Mouse (Mus musculus) CD4-positive, CD25-positive, alpha-beta regulatory T cell, adult 4 months (primary cell): ENCODE measurements around the gene Dpf2. TPM values are rescaled to one million over a fixed set of nuclear protein-coding genes. Genes with fewer than 3 reads are reported as not detected.

ENCODE experiments used
- ATAC-seq: one replicate; pipeline ENCODE4 v1.8.0; 2017
- polyA plus RNA-seq, 2 experiments: library from polyadenylated mRNA; unstranded; fragments of 100-300 nt; shearing (Covaris generic); gene quantifications; one replicate each; pipeline ENCODE4 v1.2.1; 2017

Gene Dpf2
- polyA plus RNA-seq: 100 to 1,000 TPM; 214 to 296 TPM

DNA sequence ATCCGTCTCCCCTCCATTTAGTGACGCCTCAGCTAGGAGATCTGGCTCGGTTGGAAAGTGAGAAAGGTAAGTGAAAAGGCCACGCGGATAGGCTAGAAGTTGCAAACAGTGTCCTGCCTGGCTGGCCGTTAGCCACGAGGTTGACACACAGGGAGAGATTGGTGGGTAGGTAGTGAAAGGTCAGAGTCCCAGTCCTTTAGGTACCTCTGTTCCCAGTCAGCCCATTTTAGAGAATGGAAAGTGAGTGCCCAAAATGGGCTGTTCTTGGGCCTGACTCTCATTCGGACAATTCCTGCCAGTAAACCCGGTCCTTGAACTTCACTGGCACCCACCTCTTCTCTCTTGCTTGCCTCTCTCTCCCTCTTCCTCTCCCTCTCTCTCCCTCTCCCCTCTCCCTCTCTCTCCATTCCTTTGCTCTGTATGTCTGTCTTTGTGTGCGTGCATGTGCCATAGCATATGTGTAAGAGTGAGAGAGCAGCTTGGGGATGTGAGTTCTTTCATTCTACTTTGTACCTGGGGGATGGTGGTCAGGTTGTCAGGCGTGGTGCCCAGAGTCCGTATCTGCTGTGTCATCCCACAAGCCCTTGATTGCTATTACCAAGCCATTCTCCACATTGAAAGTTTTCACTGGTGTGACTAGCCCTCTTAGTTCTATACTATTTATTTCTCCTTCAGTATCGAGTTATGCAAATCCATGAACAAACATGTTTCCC lies at the start of gene Dpf2:
Gene Dpf2 (minus strand): TSS at position 4 of the 713 bp plus-strand sequence.
- no peak for ATAC-seq

GRCm38 (mm10) chr19:5957371-5957770 lies 44.6 kb upstream of the Dpf2 start:
- ATAC-seq: no peak

DNA sequence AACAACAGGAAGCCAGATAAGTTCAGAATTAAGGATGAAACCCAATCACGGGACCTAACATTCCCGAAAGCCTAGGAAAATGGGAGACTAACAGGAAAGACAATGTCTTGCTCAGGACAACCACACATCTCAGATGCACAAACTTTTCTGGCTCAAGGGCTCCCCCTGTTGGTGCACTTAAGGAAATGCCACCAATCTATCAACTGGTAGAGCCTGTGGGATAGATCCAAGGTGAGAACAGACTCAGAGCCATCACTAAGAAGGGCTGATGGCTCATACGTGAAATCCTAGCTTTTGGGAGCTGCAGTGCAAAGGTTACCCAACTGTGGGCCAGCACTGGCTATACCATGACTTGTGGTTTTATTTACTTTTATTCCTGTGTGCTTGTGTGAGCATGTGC lies 43.9 kb upstream of the Dpf2 start:
- no peak for ATAC-seq

GRCm38 (mm10) chr19:5955704-5956670 lies 43.2 kb upstream of the Dpf2 start:
- no peak for ATAC-seq

DNA sequence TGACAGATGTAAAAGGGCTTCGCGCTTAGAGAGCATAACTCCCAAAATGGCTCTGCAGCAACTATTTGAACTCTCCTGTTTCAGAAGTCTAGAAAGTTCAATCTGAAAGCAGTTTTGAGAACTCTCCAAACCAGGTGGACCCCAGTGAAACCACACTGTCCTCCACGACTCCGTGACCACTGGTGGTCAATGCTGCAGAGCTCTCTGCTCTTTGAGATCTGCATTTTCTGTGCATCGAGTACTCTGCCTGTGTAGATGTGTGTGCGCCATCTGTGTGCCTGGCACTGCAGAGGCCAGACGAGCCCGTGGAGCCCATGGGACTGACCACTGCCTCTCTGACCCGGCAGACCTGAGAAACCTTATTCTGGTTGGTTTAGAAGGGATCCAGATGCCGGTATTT lies 42.1 kb upstream of the Dpf2 start:
- ATAC-seq: no peak

DNA sequence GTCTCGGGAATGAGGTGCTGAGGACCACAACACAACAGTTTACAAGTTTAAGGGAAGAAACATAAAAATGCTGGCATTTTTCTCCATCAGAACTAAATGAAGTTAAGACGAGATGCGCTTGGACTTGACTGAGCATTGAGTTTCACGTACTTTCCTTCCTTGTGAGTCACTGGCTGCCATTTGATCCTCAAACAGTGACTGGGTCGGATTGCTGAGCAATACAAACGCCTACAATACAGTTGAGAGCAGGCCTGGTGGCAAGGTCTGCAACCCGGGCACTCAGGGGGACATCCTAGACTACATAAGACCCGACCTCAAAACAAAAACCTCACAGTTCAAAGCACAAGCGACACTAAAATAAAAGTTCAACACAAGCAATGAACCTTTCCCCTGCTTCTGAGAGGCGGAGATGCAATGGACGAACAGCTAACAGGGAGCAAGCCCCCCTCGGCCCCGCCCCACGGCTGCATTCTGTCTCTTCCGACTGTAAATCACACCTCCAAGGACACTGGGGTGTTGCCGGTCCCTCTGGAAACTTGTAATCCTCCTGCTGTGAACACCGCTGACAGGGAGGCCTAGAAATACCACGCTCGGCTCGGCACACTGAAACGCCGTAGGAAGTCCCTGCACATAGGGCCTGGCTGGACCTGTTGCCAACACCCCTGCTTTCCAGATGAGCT lies 41.4 kb upstream of the Dpf2 start:
- no peak for ATAC-seq

- no peak for ATAC-seq
Observed at GRCm38 (mm10) chr19:5953201-5953770, 40.5 kb upstream of the Dpf2 start.

DNA sequence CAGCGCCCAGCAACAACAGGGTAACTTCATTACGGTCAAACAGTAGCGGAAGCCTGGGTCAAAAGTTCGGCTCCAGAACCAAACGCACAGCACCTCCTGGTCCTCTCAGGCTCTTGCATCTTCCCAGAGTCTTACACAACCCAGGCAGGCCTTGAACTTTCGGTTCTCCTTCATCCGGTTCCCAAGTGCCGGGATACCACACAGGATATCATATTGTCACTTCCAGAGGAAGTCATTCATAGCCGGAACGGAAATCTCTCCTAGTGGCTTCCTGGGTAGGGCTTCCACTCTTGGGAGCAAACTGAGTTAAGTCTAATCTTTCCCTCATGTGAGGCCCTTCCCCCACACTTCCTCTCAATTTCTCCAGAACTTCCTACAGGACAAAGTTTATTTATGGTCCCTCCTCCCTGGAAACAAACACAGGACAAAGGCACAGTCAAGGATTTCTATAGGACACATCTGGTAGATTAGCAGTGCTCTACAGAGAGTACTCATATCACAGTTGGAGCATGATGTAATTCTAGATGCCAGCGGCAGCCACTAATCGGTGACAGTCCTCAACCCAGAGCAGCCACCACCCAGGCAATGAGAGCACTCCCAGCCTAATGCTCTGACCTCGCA lies 39.4 kb upstream of the Dpf2 start:
- ATAC-seq: no peak

GRCm38 (mm10) chr19:5951631-5952030 lies 38.8 kb upstream of the Dpf2 start:
- no peak for ATAC-seq

- ATAC-seq: no peak
Observed at GRCm38 (mm10) chr19:5950218-5950617, 37.4 kb upstream of the Dpf2 start.

- no peak for ATAC-seq
Observed at GRCm38 (mm10) chr19:5945891-5946290, 33.1 kb upstream of the Dpf2 start.

GRCm38 (mm10) chr19:5945027-5945426 lies 32.2 kb upstream of the Dpf2 start:
- ATAC-seq: no peak

DNA sequence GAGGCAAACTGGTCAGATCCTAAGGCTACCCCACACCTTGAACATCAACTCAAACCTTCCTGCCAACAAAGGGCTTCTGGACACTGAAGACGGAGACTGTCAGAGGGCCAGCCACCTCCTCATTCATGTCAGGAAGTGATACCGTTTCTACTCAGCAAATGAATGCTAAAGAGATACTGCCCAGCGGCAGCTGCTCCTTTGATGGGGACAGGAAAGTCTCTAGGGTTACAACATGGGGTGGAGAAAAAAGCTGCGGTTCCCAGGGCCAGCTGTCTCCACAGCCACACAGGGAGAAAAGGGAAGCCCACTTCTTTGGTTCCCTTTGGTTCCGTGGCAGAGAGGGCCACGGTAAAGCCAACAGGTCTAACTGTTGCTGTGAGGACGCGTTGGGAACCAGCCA lies 31.3 kb upstream of the Dpf2 start:
- no peak for ATAC-seq

DNA sequence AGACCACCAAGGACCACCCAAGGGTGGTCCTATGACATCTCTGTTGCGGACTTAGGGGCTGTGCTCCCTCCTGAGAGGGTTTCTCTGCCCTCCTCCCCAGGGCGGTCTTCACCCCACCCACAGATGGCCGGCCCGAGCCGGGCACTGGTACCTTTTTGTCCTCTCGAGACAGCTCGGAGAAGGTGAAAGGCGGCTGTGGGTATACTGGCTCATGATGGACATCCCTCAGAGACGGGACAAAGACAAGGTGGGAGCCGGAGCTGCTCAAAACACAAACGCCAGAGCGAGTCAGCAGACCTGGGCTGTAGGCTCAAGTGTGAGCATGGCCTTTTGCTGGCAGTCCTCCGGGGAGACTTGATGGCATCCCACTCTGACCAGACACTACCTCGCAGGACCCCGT lies 30.6 kb upstream of the Dpf2 start:
- no peak for ATAC-seq

DNA sequence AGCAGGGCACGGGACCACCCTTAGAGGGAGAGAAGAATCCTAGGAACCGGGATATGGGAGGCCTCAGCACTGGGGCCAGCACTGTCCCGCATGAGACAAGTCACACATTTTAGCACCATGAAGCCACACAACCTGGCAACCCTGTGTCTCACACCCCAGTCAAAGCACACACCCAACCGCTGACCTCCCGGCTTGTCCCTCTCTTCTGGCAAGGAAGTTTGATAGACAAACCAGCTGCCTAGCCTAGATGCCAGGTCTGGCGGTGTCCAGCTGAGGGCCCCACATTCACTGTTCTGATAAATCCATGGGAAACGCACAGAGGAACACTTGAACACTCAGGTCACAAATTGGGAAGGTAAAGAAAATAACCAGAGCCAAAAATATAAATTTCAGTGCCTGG lies 29.8 kb upstream of the Dpf2 start:
- no peak for ATAC-seq

DNA sequence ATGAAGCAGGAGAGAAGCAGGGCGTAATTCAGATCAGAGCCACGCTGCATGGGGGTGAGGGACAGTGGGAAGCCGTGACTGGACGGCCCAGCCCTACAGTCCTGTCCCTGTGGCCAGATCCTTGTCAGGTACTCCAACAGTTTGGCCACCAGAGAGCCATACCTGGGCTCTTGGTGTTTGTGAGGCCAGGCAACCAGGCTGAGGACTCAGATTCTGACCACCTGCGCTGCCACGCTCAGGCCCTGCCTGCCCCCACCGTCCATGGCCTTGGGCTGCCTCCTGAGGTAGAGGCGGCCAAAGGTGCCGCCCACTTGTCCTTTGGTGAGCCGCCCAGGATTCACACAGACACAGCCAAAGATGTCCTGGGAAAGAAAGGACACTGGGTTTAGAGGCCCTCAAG lies 27.8 kb upstream of the Dpf2 start:
- no peak for ATAC-seq

- ATAC-seq: no peak
Observed at GRCm38 (mm10) chr19:5940173-5940572, 27.4 kb upstream of the Dpf2 start.

- no peak for ATAC-seq
Observed at GRCm38 (mm10) chr19:5939715-5940114, 26.9 kb upstream of the Dpf2 start.

DNA sequence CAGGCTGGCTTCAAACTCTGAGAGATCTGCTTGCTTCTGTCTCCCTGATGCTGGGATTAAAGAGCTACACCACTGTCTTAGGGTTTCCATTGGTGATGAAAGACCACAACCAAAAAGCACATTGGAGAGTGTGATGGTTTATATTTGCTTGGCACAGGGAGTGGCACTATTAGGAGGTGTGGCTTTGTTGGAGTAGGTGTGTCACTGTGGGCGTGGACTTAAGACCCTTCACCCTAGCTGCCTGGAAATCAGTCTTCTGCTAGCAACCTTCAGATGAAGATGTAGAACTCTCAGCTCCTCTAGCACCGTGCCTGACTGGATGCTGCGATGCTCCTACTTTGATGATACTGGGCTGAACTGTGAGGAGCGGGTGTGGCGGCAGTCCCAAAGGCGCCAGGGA lies 25.7 kb upstream of the Dpf2 start:
- ATAC-seq: no peak

GRCm38 (mm10) chr19:5937836-5938406 lies 25.1 kb upstream of the Dpf2 start:
- no peak for ATAC-seq

DNA sequence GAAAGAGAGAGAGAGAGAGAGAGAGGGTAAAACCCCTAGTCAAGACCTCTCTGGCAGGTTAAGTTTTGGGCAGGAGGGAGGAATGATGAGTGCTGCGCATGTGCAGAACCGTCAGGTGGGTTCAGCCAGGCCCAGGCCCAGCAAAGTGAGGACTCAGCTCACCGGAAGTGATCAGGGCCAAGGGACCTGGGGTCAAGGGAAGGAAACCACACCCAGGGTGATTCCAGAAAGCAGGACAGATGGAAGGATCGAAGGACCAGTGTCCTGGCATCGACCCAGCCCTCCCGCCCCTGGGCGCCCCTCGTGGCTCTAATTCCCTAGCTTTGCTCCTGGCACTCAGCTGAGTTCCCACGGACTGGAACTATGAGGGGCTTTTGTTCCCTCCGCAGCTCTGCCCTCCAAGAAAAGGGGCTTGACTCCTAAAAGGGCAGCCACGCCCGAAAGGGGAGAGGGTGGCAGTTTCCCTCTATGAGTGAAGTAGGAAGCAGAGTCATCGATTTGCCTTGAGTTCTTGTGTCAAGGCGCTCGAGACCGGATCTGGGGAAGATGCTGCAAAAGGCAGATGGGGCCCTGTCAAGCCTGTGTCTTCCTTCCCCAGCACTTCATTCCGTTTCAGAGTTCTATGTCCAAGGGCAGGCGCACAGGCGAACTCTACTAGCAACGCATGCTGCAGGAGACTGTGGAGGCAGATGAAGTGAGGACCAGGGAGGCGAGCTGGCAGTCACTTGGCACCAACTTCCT lies 24.5 kb upstream of the Dpf2 start:
- ATAC-seq: no peak
